Mouse (Mus musculus) midbrain, postnatal 0 days (tissue): Measurements from ENCODE around the gene Max. TPM values are rescaled to one million over a fixed set of nuclear protein-coding genes. Genes with fewer than 3 reads are reported as not detected.

ENCODE experiments used
- ATAC-seq: fragments of 200-750 bp; cut with Nextera tagmentation; 2 replicates; pipeline ENCODE4 v1.8.0; 2017; ENCODE audit warnings: moderate number of reproducible peaks, mild to moderate bottlenecking, moderate TSS enrichment, moderate library complexity; ENCODE audit not compliant: low FRiP score
- DNase-seq: peaks from one replicate; pipeline ENCODE4 v3.0.0-alpha.2; 2015; ENCODE audit warnings: low spot score
- H3K27ac ChIP-seq: fragments of 300-500 bp; sonication (generic); 2 replicates; pipeline ENCODE4 v1.5.1; 2014; ENCODE audit warnings: low read depth, mild to moderate bottlenecking, low read length, mixed read lengths
- H3K27me3 ChIP-seq: fragments of 300-500 bp; sonication (generic); 2 replicates; pipeline ENCODE4 v1.6.1; 2014; ENCODE audit warnings: low read length, control low read depth, mixed read lengths; ENCODE audit not compliant: insufficient read depth
- H3K36me3 ChIP-seq: fragments of 300-500 bp; sonication (generic); 2 replicates; pipeline ENCODE4 v1.6.1; 2014; ENCODE audit warnings: low read length, control low read depth, mixed read lengths; ENCODE audit not compliant: insufficient read depth
- H3K4me1 ChIP-seq: fragments of 300-500 bp; sonication (generic); 2 replicates; pipeline ENCODE4 v1.6.1; 2014; ENCODE audit warnings: mild to moderate bottlenecking, control low read depth, antibody characterized with exemption, low read length, mixed read lengths; ENCODE audit not compliant: insufficient read depth
- H3K4me2 ChIP-seq: fragments of 300-500 bp; sonication (generic); 2 replicates; pipeline ENCODE4 v1.6.1; 2014; ENCODE audit warnings: low read depth, mild to moderate bottlenecking, low read length, mixed read lengths; ENCODE audit not compliant: poor library complexity, severe bottlenecking
- H3K4me3 ChIP-seq: fragments of 300-500 bp; sonication (generic); 2 replicates; pipeline ENCODE4 v1.5.1; 2014; ENCODE audit warnings: low read depth, mild to moderate bottlenecking, low read length, moderate library complexity
- H3K9ac ChIP-seq: fragments of 300-500 bp; sonication (generic); replicated peaks from 2 replicates; pipeline ENCODE4 v1.6.1; 2014; ENCODE audit warnings: mild to moderate bottlenecking, low read length, moderate library complexity, mixed read lengths; ENCODE audit not compliant: poor library complexity, severe bottlenecking
- H3K9me3 ChIP-seq: fragments of 300-500 bp; sonication (generic); 2 replicates; pipeline ENCODE4 v1.6.1; 2016; ENCODE audit warnings: low read length, control low read depth
- CTCF ChIP-seq: IDR thresholded peaks from 2 replicates; pipeline ENCODE4 v1.5.1; 2016; ENCODE audit warnings: antibody characterized with exemption, mild to moderate bottlenecking
- WGBS: fragments of 180-500 bp; shearing (Covaris S2); extraction: QIAGEN DNeasy Blood & Tissue Kit; methylation state at CpG from one replicate; pipeline ENCODE4 v1.1.7; 2014; 5-methylcytosine and 5-hydroxymethylcytosine counted together
- polyA plus RNA-seq: library from polyadenylated mRNA; unstranded; fragments of >200 nt; fragmentation: Nextera tagmentation; extraction: Ambion mirVana; gene quantifications from 2 replicates; pipeline ENCODE4 v1.2.1, GENCODE M21; 2015
- total RNA-seq: library from RNA; depleted of rRNA; stranded (reverse); fragments of >200 nt; gene quantifications from 2 replicates; pipeline ENCODE4 v1.2.3, GENCODE M21; 2014

Gene Max
- total and polyA plus RNA-seq, 2 experiments from 2014 or later = 17.3 to 61.7 TPM

DNA sequence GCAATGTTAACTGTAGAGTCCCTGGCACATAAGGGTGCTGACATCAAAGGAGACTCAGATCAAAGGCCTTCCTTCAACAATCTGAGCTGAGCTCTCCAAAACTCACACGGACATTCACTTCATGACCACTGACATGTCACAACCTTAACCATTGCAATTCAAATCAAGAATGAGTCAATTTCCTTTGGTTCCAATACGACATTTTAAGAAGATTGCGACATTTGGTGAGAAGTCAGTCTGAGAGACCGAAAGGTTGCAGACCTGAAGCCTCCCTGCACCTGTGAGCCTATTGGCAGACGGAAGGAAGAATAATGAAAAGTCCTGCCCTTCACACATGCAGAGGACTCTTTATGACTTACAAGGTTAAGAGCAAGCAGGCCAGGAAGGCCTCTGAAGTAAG is 11.7 kb downstream of the Max start:
- no peaks in the 10 kb centered on the region for H3K27me3 ChIP-seq
- 83% methylated on average over 5 of the region's 5 CpGs for WGBS
- H3K9ac ChIP-seq = no peak overlapping the region
- no peak for ATAC-seq
- no peak overlapping the region for H3K4me2 ChIP-seq
- no peak for DNase-seq
- no peak overlapping the region for H3K4me3 ChIP-seq
- H3K9me3 ChIP-seq = no peaks in the 10 kb centered on the region
- no peak overlapping the region for H3K27ac ChIP-seq
- no peak for TF ChIP-seq CTCF
- H3K36me3 ChIP-seq = peaks cover 65% of the 10 kb centered on the region
- no peaks in the 10 kb centered on the region; the same call in 1 of the 2 replicates for H3K4me1 ChIP-seq

DNA sequence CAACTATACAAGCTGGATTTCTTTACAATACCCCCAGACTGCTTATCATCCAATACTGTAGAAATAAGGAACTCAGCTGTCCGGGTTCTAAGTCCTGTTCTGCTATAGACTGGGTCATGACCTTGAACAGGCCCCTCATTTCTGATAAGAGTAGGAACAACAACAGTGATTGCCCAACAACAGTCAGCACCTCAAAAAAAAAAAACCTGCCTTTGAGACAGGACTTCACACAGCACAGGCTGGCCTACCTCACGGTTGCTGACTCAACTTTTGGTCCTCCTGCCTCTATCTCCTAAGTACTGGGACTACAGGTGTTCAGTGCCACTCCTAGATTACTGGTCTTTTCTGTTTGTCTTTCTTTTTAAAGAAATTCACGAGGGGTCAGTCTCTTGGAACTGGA is 13.2 kb downstream of the Max start:
- 92% methylated on average over 3 of the region's 3 CpGs for WGBS
- no peaks in the 10 kb centered on the region for H3K4me1 ChIP-seq
- DNase-seq (no peak), ATAC-seq (no peak)
- TF ChIP-seq CTCF = no peak
- H3K9me3 ChIP-seq = no peaks in the 10 kb centered on the region
- H3K9ac ChIP-seq = no peak overlapping the region
- H3K36me3 ChIP-seq = peaks cover 67% of the 10 kb centered on the region
- no peak overlapping the region for H3K4me3 ChIP-seq
- H3K4me2 ChIP-seq = no peak overlapping the region
- H3K27ac ChIP-seq = no peak overlapping the region
- no peaks in the 10 kb centered on the region for H3K27me3 ChIP-seq

- Histone ChIP-seq H3K36me3 (peaks cover 67% of the 10 kb centered on the region), H3K4me1 (no peaks in the 10 kb centered on the region), H3K4me3 (no peak overlapping the region), H3K9me3 (no peaks in the 10 kb centered on the region), H3K27ac (no peak overlapping the region), H3K9ac (no peak overlapping the region), H3K27me3 (no peaks in the 10 kb centered on the region), H3K4me2 (no peak overlapping the region)
- ATAC-seq (no peak), DNase-seq (no peak)
- 91% methylated on average over 2 of the region's 2 CpGs for whole genome bisulfite sequencing
- TF ChIP-seq CTCF = no peak
Measured at GRCm38 (mm10) chr12:76948185-76948584, 13.8 kb downstream of the Max start.

DNA sequence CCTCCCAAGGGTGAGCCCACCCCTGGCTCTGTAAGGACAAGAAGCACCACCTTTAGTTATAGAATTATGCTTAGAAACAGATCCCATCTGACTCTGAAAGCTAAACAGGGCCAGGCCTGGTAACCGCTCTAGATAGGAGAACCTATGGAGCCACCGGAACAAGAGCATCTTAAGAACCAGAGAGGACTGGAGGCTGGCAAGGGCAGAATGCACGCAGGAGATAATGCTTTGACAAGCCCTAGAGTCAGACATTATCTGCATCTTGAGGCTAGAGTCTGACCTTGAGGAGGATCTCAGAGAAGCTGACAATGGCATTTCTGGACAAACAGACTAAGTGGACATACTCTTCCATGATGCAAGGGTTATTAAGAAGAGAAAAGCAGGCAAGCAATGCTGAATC is 14.5 kb downstream of the Max start:
- H3K9ac ChIP-seq = no peak overlapping the region
- H3K27me3 ChIP-seq = no peaks in the 10 kb centered on the region
- H3K36me3 ChIP-seq = peaks cover 61% of the 10 kb centered on the region
- WGBS = 96% methylated on average over 3 of the region's 3 CpGs
- H3K4me1 ChIP-seq = no peaks in the 10 kb centered on the region
- no peak overlapping the region for H3K4me2 ChIP-seq
- H3K9me3 ChIP-seq = no peaks in the 10 kb centered on the region
- no peak for TF ChIP-seq CTCF
- no peak overlapping the region for H3K27ac ChIP-seq
- DNase-seq (no peak), ATAC-seq (no peak)
- no peak overlapping the region for H3K4me3 ChIP-seq

- no peaks in the 10 kb centered on the region for H3K4me1 ChIP-seq
- H3K36me3 ChIP-seq = peaks cover 69% of the 10 kb centered on the region
- 91% methylated on average over 6 of the region's 6 CpGs for WGBS
- H3K4me3 ChIP-seq = no peak overlapping the region
- no peak for TF ChIP-seq CTCF
- no peak overlapping the region for H3K9ac ChIP-seq
- DNase-seq (no peak), ATAC-seq (no peak)
- no peaks in the 10 kb centered on the region for H3K9me3 ChIP-seq
- H3K4me2 ChIP-seq = no peak overlapping the region
- H3K27ac ChIP-seq = no peak overlapping the region
- no peaks in the 10 kb centered on the region for H3K27me3 ChIP-seq
Measured at GRCm38 (mm10) chr12:76943466-76943865, 18.5 kb downstream of the Max start.

GRCm38 (mm10) chr12:76943046-76943445 is 19.0 kb downstream of the Max start:
- Histone ChIP-seq H3K36me3 (peaks cover 67% of the 10 kb centered on the region), H3K4me3 (no peak overlapping the region), H3K27me3 (no peaks in the 10 kb centered on the region), H3K4me2 (no peak overlapping the region), H3K4me1 (no peaks in the 10 kb centered on the region), H3K9ac (no peak overlapping the region), H3K27ac (no peak overlapping the region), H3K9me3 (no peaks in the 10 kb centered on the region)
- ATAC-seq = no peak
- WGBS = 77% methylated on average over 3 of the region's 3 CpGs
- TF ChIP-seq CTCF = no peak
- DNase-seq = no peak

DNA sequence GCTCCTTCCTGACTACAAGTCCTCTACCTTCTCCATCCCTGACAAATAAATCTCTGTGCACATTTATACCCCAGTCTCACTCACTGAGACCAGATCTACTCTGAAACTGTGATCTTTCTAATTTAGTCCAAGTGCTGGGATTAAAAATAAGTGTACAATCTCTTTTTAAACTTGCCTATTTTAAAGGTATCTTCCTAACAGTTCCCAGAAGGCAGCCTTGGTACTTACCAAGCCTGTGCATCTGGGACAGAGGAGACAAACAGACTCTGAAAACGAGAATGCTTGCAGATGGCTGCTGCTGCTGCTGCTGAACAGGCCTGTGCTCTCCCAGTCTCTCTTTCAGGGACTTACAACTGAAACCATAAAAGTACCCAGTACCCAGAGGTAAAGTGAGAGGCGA is 19.5 kb downstream of the Max start:
- no peak overlapping the region for H3K4me2 ChIP-seq
- H3K4me1 ChIP-seq = no peaks in the 10 kb centered on the region
- H3K4me3 ChIP-seq = no peak overlapping the region
- no peaks in the 10 kb centered on the region for H3K9me3 ChIP-seq
- H3K27me3 ChIP-seq = no peaks in the 10 kb centered on the region
- peaks cover 66% of the 10 kb centered on the region for H3K36me3 ChIP-seq
- 89% methylated on average over 2 of the region's 2 CpGs for WGBS
- H3K27ac ChIP-seq = no peak overlapping the region
- no peak for DNase-seq
- no peak for TF ChIP-seq CTCF
- ATAC-seq = no peak
- H3K9ac ChIP-seq = no peak overlapping the region
